Mouse (Mus musculus) stomach, embryonic 16.5 days (tissue): ENCODE measurements around the gene Pabpn1l. TPM values are rescaled to one million over a fixed set of nuclear protein-coding genes. Genes with fewer than 3 reads are reported as not detected.

Source experiments
- ATAC-seq: fragments of 200-750 bp; cut with Nextera tagmentation; 2 replicates; pipeline ENCODE4 v1.8.0; 2017; ENCODE audit warnings: moderate number of reproducible peaks, moderate TSS enrichment; ENCODE audit not compliant: insufficient read depth, low FRiP score
- H3K27ac ChIP-seq: fragments of 300-500 bp; sonication (generic); 2 replicates; pipeline ENCODE4 v1.5.1; 2014; ENCODE audit warnings: low read length
- H3K27me3 ChIP-seq: fragments of 300-500 bp; sonication (generic); 2 replicates; pipeline ENCODE4 v1.6.1; 2014; ENCODE audit warnings: low read length, control low read depth, mixed read lengths; ENCODE audit not compliant: control insufficient read depth, insufficient read depth
- H3K36me3 ChIP-seq: fragments of 300-500 bp; sonication (generic); 2 replicates; pipeline ENCODE4 v1.6.1; 2014; ENCODE audit warnings: low read length; ENCODE audit not compliant: control insufficient read depth, insufficient read depth
- H3K4me1 ChIP-seq: fragments of 300-500 bp; sonication (generic); 2 replicates; pipeline ENCODE4 v1.6.1; 2014; ENCODE audit warnings: low read length, control low read depth, mixed read lengths; ENCODE audit not compliant: control insufficient read depth, insufficient read depth
- H3K4me2 ChIP-seq: fragments of 300-500 bp; sonication (generic); 2 replicates; pipeline ENCODE4 v1.6.1; 2014; ENCODE audit warnings: low read depth, low read length, mixed read lengths
- H3K4me3 ChIP-seq: fragments of 300-500 bp; sonication (generic); replicated peaks from 2 replicates; pipeline ENCODE4 v1.5.1; 2014; ENCODE audit warnings: mild to moderate bottlenecking, low read length
- H3K9ac ChIP-seq: fragments of 300-500 bp; sonication (generic); 2 replicates; pipeline ENCODE4 v1.6.1; 2014; ENCODE audit warnings: low read length
- H3K9me3 ChIP-seq: fragments of 300-500 bp; sonication (generic); replicated peaks from 2 replicates; pipeline ENCODE4 v1.6.1; 2016; ENCODE audit warnings: low read length, control low read depth; ENCODE audit not compliant: control insufficient read depth
- WGBS: fragments of 180-500 bp; shearing (Covaris S2); extraction: QIAGEN DNeasy Blood & Tissue Kit; methylation state at CpG from one replicate; pipeline ENCODE4 v1.1.7; 2014; 5-methylcytosine and 5-hydroxymethylcytosine counted together
- polyA plus RNA-seq: library from polyadenylated mRNA; unstranded; fragments of >200 nt; fragmentation: Nextera tagmentation; extraction: Ambion mirVana; gene quantifications from 2 replicates; pipeline ENCODE4 v1.2.1, GENCODE M21; 2015

Pabpn1l gene
- polyA plus RNA-seq, 1 experiment from 2014 or later: not detected

DNA sequence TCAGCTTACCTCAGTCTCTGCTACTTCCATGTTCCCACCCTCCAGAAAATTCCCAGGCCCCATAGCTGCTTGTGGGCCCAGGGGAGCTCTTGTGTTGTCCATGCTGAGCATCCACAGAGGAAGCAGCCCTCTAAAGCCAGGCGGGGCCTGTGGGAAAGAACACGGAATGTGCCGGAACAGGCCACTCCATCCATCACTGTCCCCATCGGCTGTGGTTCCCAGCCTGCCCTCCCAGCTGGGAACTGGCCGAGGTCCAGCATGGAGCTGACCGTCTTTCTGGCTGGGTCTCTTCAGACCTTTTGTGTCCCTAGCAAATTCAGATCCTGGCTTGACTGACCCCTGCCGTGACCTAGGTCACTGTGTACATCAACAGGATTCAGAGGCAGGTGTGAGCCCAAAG lies 32.2 kb upstream of the Pabpn1l start:
- ATAC-seq: peak; percentile 31; the same call in 1 of the 2 replicates
- Histone ChIP-seq H3K36me3 (no peaks in the 10 kb centered on the region), H3K4me3 (no peak overlapping the region), H3K4me1 (peaks cover 36% of the 10 kb centered on the region; the same call in 1 of the 2 replicates), H3K9me3 (no peaks in the 10 kb centered on the region), H3K27ac (no peak overlapping the region), H3K27me3 (no peaks in the 10 kb centered on the region), H3K4me2 (no peak overlapping the region), H3K9ac (peak overlapping the region; percentile 32)
- WGBS: 14% methylated on average over 7 of the region's 7 CpGs

- H3K4me1 ChIP-seq: peaks cover 30% of the 10 kb centered on the region; the same call in 1 of the 2 replicates
- H3K4me3 ChIP-seq: no peak overlapping the region
- H3K9me3 ChIP-seq: no peaks in the 10 kb centered on the region
- ATAC-seq: no peak
- WGBS: 63% methylated on average over 6 of the region's 6 CpGs
- no peaks in the 10 kb centered on the region for H3K27me3 ChIP-seq
- H3K4me2 ChIP-seq: no peak overlapping the region
- no peaks in the 10 kb centered on the region for H3K36me3 ChIP-seq
- no peak overlapping the region for H3K9ac ChIP-seq
- no peak overlapping the region for H3K27ac ChIP-seq
These were observed 30.1 kb upstream of the Pabpn1l start for GRCm38 (mm10) chr8:122652643-122653042.

- Histone ChIP-seq H3K36me3 (no peaks in the 10 kb centered on the region), H3K4me2 (no peak overlapping the region), H3K27me3 (no peaks in the 10 kb centered on the region), H3K4me1 (peaks cover 30% of the 10 kb centered on the region; the same call in 1 of the 2 replicates), H3K4me3 (no peak overlapping the region), H3K9ac (no peak overlapping the region), H3K9me3 (no peaks in the 10 kb centered on the region), H3K27ac (no peak overlapping the region)
- whole genome bisulfite sequencing: 79% methylated on average over 16 of the region's 16 CpGs
- ATAC-seq: no peak
These were observed 28.9 kb upstream of the Pabpn1l start for GRCm38 (mm10) chr8:122651326-122651921.

DNA sequence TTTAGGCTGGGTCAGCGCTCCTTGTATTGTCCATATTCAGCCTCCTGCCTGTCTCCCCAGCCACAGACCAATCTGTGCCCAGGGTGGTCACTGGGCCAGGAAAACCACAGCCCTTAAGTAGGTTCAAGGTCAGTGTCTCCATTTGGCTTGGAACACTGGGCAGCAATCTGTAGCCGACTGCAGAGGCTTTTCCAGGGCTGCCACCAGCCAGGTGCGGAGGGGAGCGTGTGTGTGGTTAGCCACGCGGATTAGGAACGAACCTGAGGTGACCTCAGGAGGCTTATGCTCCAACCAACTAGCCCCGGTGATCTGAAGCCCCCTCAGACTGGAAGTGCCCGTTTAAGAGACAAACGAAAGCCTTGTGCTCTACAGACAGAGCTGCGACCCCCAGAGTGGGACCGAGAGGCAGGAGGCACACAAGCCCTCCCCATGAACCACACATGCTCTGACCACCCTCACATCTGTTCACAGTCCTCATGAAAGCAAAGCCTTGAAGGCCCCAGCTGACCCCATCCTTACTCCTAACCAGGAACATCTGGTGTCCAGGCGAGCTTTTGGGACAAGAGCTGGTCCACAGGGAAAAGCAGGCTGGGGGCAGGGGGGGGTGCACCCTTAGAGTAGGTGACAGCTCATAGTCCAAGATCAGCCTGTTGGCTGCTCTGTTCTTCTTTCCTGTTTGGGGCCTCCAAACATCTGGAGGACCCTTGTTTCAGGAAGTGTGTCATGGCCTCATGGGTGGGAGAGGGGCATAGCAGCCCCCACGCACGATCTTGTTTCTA lies 25.8 kb upstream of the Pabpn1l start:
- no peak for ATAC-seq
- Histone ChIP-seq H3K9me3 (no peaks in the 10 kb centered on the region), H3K27me3 (no peaks in the 10 kb centered on the region), H3K9ac (0 out of 2 replicates have a peak overlapping the region, but pooled peaks have one; percentile 1), H3K4me2 (no peak overlapping the region), H3K4me3 (no peak overlapping the region), H3K27ac (no peak overlapping the region), H3K4me1 (peaks cover 11% of the 10 kb centered on the region; the same call in 1 of the 2 replicates), H3K36me3 (no peaks in the 10 kb centered on the region)
- WGBS: 66% methylated on average over 15 of the region's 15 CpGs

GRCm38 (mm10) chr8:122646337-122646736 lies 23.8 kb upstream of the Pabpn1l start:
- Histone ChIP-seq H3K36me3 (no peaks in the 10 kb centered on the region), H3K9ac (no peak overlapping the region), H3K27me3 (no peaks in the 10 kb centered on the region), H3K9me3 (no peaks in the 10 kb centered on the region), H3K4me1 (peaks cover 13% of the 10 kb centered on the region), H3K27ac (no peak overlapping the region), H3K4me3 (no peak overlapping the region), H3K4me2 (no peak overlapping the region)
- WGBS: 89% methylated on average over 16 of the region's 16 CpGs
- no peak for ATAC-seq

- Histone ChIP-seq H3K27ac (no peak overlapping the region), H3K9me3 (no peaks in the 10 kb centered on the region), H3K4me2 (no peak overlapping the region), H3K9ac (no peak overlapping the region), H3K4me1 (peaks cover 27% of the 10 kb centered on the region), H3K36me3 (no peaks in the 10 kb centered on the region), H3K4me3 (no peak overlapping the region), H3K27me3 (no peaks in the 10 kb centered on the region)
- WGBS: 71% methylated on average over 6 of the region's 6 CpGs
- no peak for ATAC-seq
These were observed 21.8 kb upstream of the Pabpn1l start for GRCm38 (mm10) chr8:122644175-122644954.

DNA sequence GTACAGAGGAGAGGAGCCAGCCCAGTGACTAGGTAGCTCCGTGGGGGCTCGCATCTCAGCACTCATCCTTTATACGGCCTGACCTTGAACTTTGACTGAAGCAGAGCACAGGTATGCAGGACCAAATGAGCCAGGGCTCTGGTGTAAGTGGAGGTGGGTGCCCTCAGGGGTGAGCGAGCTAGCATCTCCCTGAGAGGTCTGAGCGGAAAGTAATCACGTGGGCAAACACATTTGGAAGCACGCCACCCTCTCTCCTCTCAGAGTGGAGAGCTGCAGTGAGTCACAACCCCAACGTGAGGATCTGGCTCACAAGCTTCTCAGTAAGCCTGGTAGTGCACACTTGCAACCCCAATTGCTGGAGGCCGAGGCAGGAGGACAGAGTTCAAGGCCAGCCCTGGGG lies 19.5 kb upstream of the Pabpn1l start:
- Histone ChIP-seq H3K9me3 (no peaks in the 10 kb centered on the region), H3K4me3 (no peak overlapping the region), H3K9ac (no peak overlapping the region), H3K27ac (no peak overlapping the region), H3K36me3 (no peaks in the 10 kb centered on the region), H3K4me1 (peaks cover 41% of the 10 kb centered on the region), H3K27me3 (no peaks in the 10 kb centered on the region), H3K4me2 (no peak overlapping the region)
- 43% methylated on average over 9 of the region's 9 CpGs for WGBS
- ATAC-seq: no peak

- H3K27ac ChIP-seq: no peak overlapping the region
- no peaks in the 10 kb centered on the region for H3K36me3 ChIP-seq
- H3K9me3 ChIP-seq: no peaks in the 10 kb centered on the region
- ATAC-seq: no peak
- no peaks in the 10 kb centered on the region for H3K27me3 ChIP-seq
- H3K9ac ChIP-seq: no peak overlapping the region
- peaks cover 47% of the 10 kb centered on the region for H3K4me1 ChIP-seq
- 61% methylated on average over 15 of the region's 15 CpGs for WGBS
- H3K4me3 ChIP-seq: no peak overlapping the region
- no peak overlapping the region for H3K4me2 ChIP-seq
These were observed 18.9 kb upstream of the Pabpn1l start for GRCm38 (mm10) chr8:122641406-122641805.

GRCm38 (mm10) chr8:122640825-122641224 lies 18.3 kb upstream of the Pabpn1l start:
- Histone ChIP-seq H3K9me3 (no peaks in the 10 kb centered on the region), H3K27me3 (no peaks in the 10 kb centered on the region), H3K4me1 (peaks cover 50% of the 10 kb centered on the region), H3K4me2 (no peak overlapping the region), H3K4me3 (no peak overlapping the region), H3K27ac (no peak overlapping the region), H3K9ac (no peak overlapping the region), H3K36me3 (no peaks in the 10 kb centered on the region)
- WGBS: 76% methylated on average over 4 of the region's 4 CpGs
- ATAC-seq: no peak
